In genomic region chr19:5569521-5569920, GRCm38 (mm10) we compare ENCODE assay signal across 13 mouse cellular contexts. TPM values are rescaled to one million over a fixed set of nuclear protein-coding genes. Genes with fewer than 3 reads are reported as not detected.
DNase-seq lines count a peak whose midpoint lies in the region; ATAC-seq lines count a peak whose summit lies in the region.
"Had no signal": no experiment of that assay in that cellular context is flagged by ENCODE, and none has a peak within 500 bp of the region (broad histone marks: within the 10 kb centered on the region; RNA-seq: fewer than 3 reads in every experiment).

No protein-coding gene starts in this region.

- WGBS in intestine, embryonic 15.5 days, result 88% methylated on average over 10 of the region's 10 CpGs
- 91% methylated on average over 10 of the region's 10 CpGs for WGBS in neural tube, embryonic 13.5 days

- H3K27me3 ChIP-seq in megakaryocyte, embryonic 14.5 days (replicated peaks), result peaks cover 24% of the 10 kb centered on the region
- no peaks in the 10 kb centered on the region for H3K27me3 ChIP-seq in intestine, embryonic 15.5 days (replicated peaks)
- H3K27me3 ChIP-seq in neural tube, embryonic 13.5 days, result peaks cover 31% of the 10 kb centered on the region

- no peak for ATAC-seq in megakaryocyte, adult 5-6 weeks (ENCODE audit: poor library complexity, severe bottlenecking)
- ATAC-seq in intestine, embryonic 15.5 days, result no peak
- no peak for ATAC-seq in neural tube, embryonic 13.5 days (ENCODE audit: low read depth)

- no peak overlapping the region for H3K27ac ChIP-seq in intestine, embryonic 15.5 days
- H3K27ac ChIP-seq in neural tube, embryonic 13.5 days (replicated peaks), result no peak overlapping the region
- H3K27ac ChIP-seq: kidney, postnatal 0 days; midbrain, embryonic 15.5 days had no signal

- 0 out of 2 replicates have a peak, but pooled peaks cover 3% of the 10 kb centered on the region for H3K9me3 ChIP-seq in megakaryocyte, embryonic 14.5 days
- no peaks in the 10 kb centered on the region for H3K9me3 ChIP-seq in intestine, embryonic 15.5 days
- H3K9me3 ChIP-seq in neural tube, embryonic 13.5 days, result no peaks in the 10 kb centered on the region
- H3K9me3 ChIP-seq: midbrain, embryonic 15.5 days had no signal

- H3K4me1 ChIP-seq in megakaryocyte, embryonic 14.5 days, result peaks cover 72% of the 10 kb centered on the region
- peaks cover 28% of the 10 kb centered on the region for H3K4me1 ChIP-seq in intestine, embryonic 15.5 days (replicated peaks)
- peaks cover 21% of the 10 kb centered on the region for H3K4me1 ChIP-seq in neural tube, embryonic 13.5 days (replicated peaks)

- peaks cover 34% of the 10 kb centered on the region for H3K36me3 ChIP-seq in megakaryocyte, embryonic 14.5 days (replicated peaks; ENCODE audit: low read length)
- peaks cover 8% of the 10 kb centered on the region; the same call in 1 of the 2 replicates for H3K36me3 ChIP-seq in intestine, embryonic 15.5 days
- H3K36me3 ChIP-seq in neural tube, embryonic 13.5 days, result peaks cover 20% of the 10 kb centered on the region
- H3K36me3 ChIP-seq: midbrain, embryonic 15.5 days had no signal

- H3K4me2 ChIP-seq in intestine, embryonic 15.5 days (replicated peaks), result 0 out of 2 replicates have a peak overlapping the region, but pooled peaks have one; percentile 96
- no peak overlapping the region for H3K4me2 ChIP-seq in neural tube, embryonic 13.5 days

- peak; percentile 32 for DNase-seq in cerebellum, adult 11-12 months
- DNase-seq in cerebellum, postnatal 14 days, result no peak
- no peak for DNase-seq in retina, embryonic 14.5 days (ENCODE audit: low spot score)
- no peak for DNase-seq in ovary, postnatal 36 days (ENCODE audit: low spot score)

- peak overlapping the region; percentile 12; the same call in 1 of the 2 replicates for H3K9ac ChIP-seq in intestine, embryonic 15.5 days
- H3K9ac ChIP-seq in neural tube, embryonic 13.5 days, result no peak overlapping the region
- H3K9ac ChIP-seq: midbrain, embryonic 15.5 days had no signal

- H3K4me3 ChIP-seq in megakaryocyte, embryonic 14.5 days (replicated peaks), result peak overlapping the region; percentile 97
- no peak overlapping the region for H3K4me3 ChIP-seq in intestine, embryonic 15.5 days (replicated peaks)
- H3K4me3 ChIP-seq in neural tube, embryonic 13.5 days, result 0 out of 2 replicates have a peak overlapping the region, but pooled peaks have one; percentile 75

RNA-seq across cellular contexts. Expression of gene Ap5b1, which starts 1.7 kb away (rescaled TPM):
- polyA plus RNA-seq in megakaryocyte, embryonic 14.5 days (2012; ENCODE audit: insufficient read depth, low replicate concordance), result 23.7 and 35.2 TPM in 2 replicates
- 18.3 and 23.2 TPM in 2 replicates for total RNA-seq in megakaryocyte, adult 5-6 weeks (2015)
- 16.4 and 22.5 TPM in 2 replicates for total RNA-seq in megakaryocyte, adult 5-6 weeks (2017)
- polyA plus RNA-seq in intestine, embryonic 15.5 days (2015; fragmentation: Nextera tagmentation; extraction: Ambion mirVana), result 7.9 and 9.9 TPM in 2 replicates
- 2.9 and 3.5 TPM in 2 replicates for polyA plus RNA-seq in neural tube, embryonic 13.5 days (2015; fragmentation: Nextera tagmentation; extraction: Ambion mirVana)

RNA-seq across cellular contexts. Expression of gene Ovol1, which starts 9.1 kb away (rescaled TPM):
- not detected in 2 replicates for polyA plus RNA-seq in megakaryocyte, embryonic 14.5 days (2012; ENCODE audit: insufficient read depth, low replicate concordance)
- total RNA-seq in megakaryocyte, adult 5-6 weeks (2015), result 0.07 and 0.14 TPM in 2 replicates
- 0.07 TPM in 1 of 2 replicates, not detected in the other for total RNA-seq in megakaryocyte, adult 5-6 weeks (2017)
- polyA plus RNA-seq in intestine, embryonic 15.5 days (2015; fragmentation: Nextera tagmentation; extraction: Ambion mirVana), result 19.3 TPM in 2 replicates
- polyA plus RNA-seq in neural tube, embryonic 13.5 days (2015; fragmentation: Nextera tagmentation; extraction: Ambion mirVana), result 0.11 TPM in 1 of 2 replicates, not detected in the other
- total RNA-seq: gastrocnemius, postnatal 36 days; layer of hippocampus, postnatal 10 days; left cerebral cortex, postnatal 4 days had no signal

RNA-seq across cellular contexts. Expression of gene Rnaseh2c, which starts 32.2 kb away (rescaled TPM):
- polyA plus RNA-seq in megakaryocyte, embryonic 14.5 days (2012; ENCODE audit: insufficient read depth, low replicate concordance), result 356 and 520 TPM in 2 replicates
- 116 and 125 TPM in 2 replicates for total RNA-seq in megakaryocyte, adult 5-6 weeks (2015)
- 94.6 and 136 TPM in 2 replicates for total RNA-seq in megakaryocyte, adult 5-6 weeks (2017)
- 128 and 149 TPM in 2 replicates for polyA plus RNA-seq in intestine, embryonic 15.5 days (2015; fragmentation: Nextera tagmentation; extraction: Ambion mirVana)
- 79.2 and 87.8 TPM in 2 replicates for polyA plus RNA-seq in neural tube, embryonic 13.5 days (2015; fragmentation: Nextera tagmentation; extraction: Ambion mirVana)

RNA-seq across cellular contexts. Expression of gene Kat5, which starts 40.5 kb away (rescaled TPM):
- 26.7 and 57.5 TPM in 2 replicates for polyA plus RNA-seq in megakaryocyte, embryonic 14.5 days (2012; ENCODE audit: insufficient read depth, low replicate concordance)
- total RNA-seq in megakaryocyte, adult 5-6 weeks (2015), result 34.2 and 47.8 TPM in 2 replicates
- 69.4 and 73.9 TPM in 2 replicates for total RNA-seq in megakaryocyte, adult 5-6 weeks (2017)
- 44.1 and 47.3 TPM in 2 replicates for polyA plus RNA-seq in intestine, embryonic 15.5 days (2015; fragmentation: Nextera tagmentation; extraction: Ambion mirVana)
- 72.3 and 77.2 TPM in 2 replicates for polyA plus RNA-seq in neural tube, embryonic 13.5 days (2015; fragmentation: Nextera tagmentation; extraction: Ambion mirVana)

RNA-seq across cellular contexts. Expression of gene Snx32, which starts 59.2 kb away (rescaled TPM):
- 3.6 and 4.0 TPM in 2 replicates for polyA plus RNA-seq in megakaryocyte, embryonic 14.5 days (2012; ENCODE audit: insufficient read depth, low replicate concordance)
- total RNA-seq in megakaryocyte, adult 5-6 weeks (2015), result 2.7 and 4.8 TPM in 2 replicates
- total RNA-seq in megakaryocyte, adult 5-6 weeks (2017), result 1.5 and 3.0 TPM in 2 replicates
- polyA plus RNA-seq in intestine, embryonic 15.5 days (2015; fragmentation: Nextera tagmentation; extraction: Ambion mirVana), result 7.2 and 8.0 TPM in 2 replicates
- polyA plus RNA-seq in neural tube, embryonic 13.5 days (2015; fragmentation: Nextera tagmentation; extraction: Ambion mirVana), result 69.9 and 74.3 TPM in 2 replicates

Comparison
In these comparisons a context has a peak if more than half of its experiments do, and no peak if none do; other contexts are left out.
1. RNA of gene Ovol1, which starts 9.1 kb away (polyA plus RNA-seq): 19.3 TPM in intestine, embryonic 15.5 days; 0.11 TPM in neural tube, embryonic 13.5 days and not detected in megakaryocyte, embryonic 14.5 days; every median in the first group is over 10 times any median in the second.